Mouse (Mus musculus): ENCODE data around the gene Stat5a.

GRCm38 (mm10) chr11:100897294-100898231 is 38.4 kb downstream of the Stat5a start:
- TF ChIP-seq CTCF (IDR thresholded peaks at IDR 0.05; ENCODE audit: borderline replicate concordance, extremely low read depth, insufficient read depth, insufficient read length) (no peak), POLR2A (IDR thresholded peaks at IDR 0.05; ENCODE audit: borderline replicate concordance, extremely low read depth, insufficient read depth, insufficient read length, poor library complexity, severe bottlenecking) (no peak)

All from brain, embryonic 14.5 days (tissue).